Mouse (Mus musculus): Measurements from ENCODE around the gene F3. TPM values are rescaled to one million over a fixed set of nuclear protein-coding genes. Genes with fewer than 3 reads are reported as not detected.

Gene F3
- total and polyA plus RNA-seq, 3 experiments: not detected

DNA sequence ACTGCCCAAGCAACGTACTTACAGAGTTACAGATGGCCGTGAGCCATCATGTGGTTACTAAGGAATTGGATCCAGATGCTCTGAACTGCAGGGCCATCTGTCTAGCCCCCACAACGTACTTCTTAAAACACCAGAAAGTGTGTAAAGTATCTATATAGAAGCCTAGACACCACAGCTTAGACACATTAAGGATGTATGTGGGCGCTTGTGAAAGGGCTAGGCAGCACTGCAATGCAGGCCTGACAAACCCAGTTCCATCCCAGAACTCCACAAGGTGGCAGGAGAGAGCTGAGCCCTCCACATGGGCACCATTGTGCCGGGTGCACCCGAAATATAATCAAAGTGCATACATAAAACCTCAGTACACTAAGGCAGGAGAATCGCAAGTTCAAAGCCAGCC, 54.6 kb downstream of the F3 start:
- no peaks in the 10 kb centered on the region for H3K27me3 ChIP-seq (ENCODE audit: control insufficient read depth in 1 of 2, insufficient read depth in 2 of 2, low read length in 2 of 2)
- TF ChIP-seq RCOR1 (IDR thresholded peaks at IDR 0.05; ENCODE audit: low read depth, low read length): no peak
- peak; percentile 24; the same call in 1 of the 2 replicates for TF ChIP-seq MAX (IDR thresholded peaks at IDR 0.05; ENCODE audit: low read length)
- TF ChIP-seq JUND (IDR thresholded peaks at IDR 0.05; ENCODE audit: low read depth, low read length): no peak
- peak; percentile 24; the same call in 1 of the 2 replicates for TF ChIP-seq ZC3H11A (IDR thresholded peaks at IDR 0.05; ENCODE audit: low read depth, low read length)
- peak; percentile 64 for TF ChIP-seq SMC3 (IDR thresholded peaks at IDR 0.05; ENCODE audit: low read depth, low read length)
- no peak for TF ChIP-seq EP300 (IDR thresholded peaks at IDR 0.05; ENCODE audit: low read depth in 1 of 2, low read length in 2 of 2)
- no peak for TF ChIP-seq MXI1 (IDR thresholded peaks at IDR 0.05; ENCODE audit: low read depth, low read length)
- TF ChIP-seq RAD21 (IDR thresholded peaks at IDR 0.05; ENCODE audit: low read depth, low read length): peak; percentile 49
- no peak for TF ChIP-seq ZMIZ1 (IDR thresholded peaks at IDR 0.05; ENCODE audit: low read depth, low read length)
- peak; percentile 58 to 68 (median 66) for TF ChIP-seq CTCF (IDR thresholded peaks at IDR 0.05 in 2 of 3, conservative IDR thresholded peaks at IDR 0.05 in 1 of 3; ENCODE audit: control insufficient read depth in 1 of 3, insufficient read depth in 1 of 3, low read depth in 2 of 3, low read length in 3 of 3, poor library complexity in 1 of 3, severe bottlenecking in 1 of 3)

DNA sequence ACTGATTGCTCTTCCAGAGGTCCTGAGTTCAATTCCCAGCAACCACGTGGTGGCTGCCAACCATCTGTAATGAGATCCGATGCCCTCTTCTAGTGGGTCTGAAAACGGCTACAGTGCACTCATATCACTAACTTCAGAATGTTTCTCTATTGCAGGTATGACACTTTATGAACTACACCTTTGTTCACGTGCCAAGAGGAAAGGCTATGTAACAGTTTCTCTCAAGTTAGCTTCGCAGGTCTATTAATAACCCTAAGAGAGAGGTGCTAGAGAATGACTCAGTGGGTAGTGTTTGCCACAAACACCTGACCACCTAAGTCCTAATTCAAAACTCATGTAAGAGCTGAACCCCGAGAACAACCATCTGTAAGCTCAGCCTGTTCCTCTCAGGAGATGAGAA, 59.7 kb downstream of the F3 start:
- peaks cover 0 to 2% of the 10 kb centered on the region in 2 experiments; a peak in 1 of 4 replicates for H3K4me1 ChIP-seq (ENCODE audit: control insufficient read depth in 1 of 2, insufficient read depth in 2 of 2, low read length in 2 of 2)
- no peak for DNase-seq (ENCODE audit: low read depth, low spot score)
- H3K27ac ChIP-seq (ENCODE audit: control insufficient read depth, low read depth, low read length): no peak overlapping the region
- H3K27me3 ChIP-seq (ENCODE audit: control insufficient read depth in 1 of 2, insufficient read depth in 2 of 2, low read length in 2 of 2): no peaks in the 10 kb centered on the region
- H3K4me3 ChIP-seq (ENCODE audit: control insufficient read depth in 1 of 2, insufficient read depth in 1 of 2, low read depth in 2 of 2, low read length in 2 of 2): no peak overlapping the region
- peaks cover 3 to 6% of the 10 kb centered on the region in 2 experiments; a peak in 3 of 4 replicates for H3K36me3 ChIP-seq (ENCODE audit: control insufficient read depth in 1 of 2, insufficient read depth in 2 of 2, low read length in 2 of 2)
- no peak overlapping the region for H3K9ac ChIP-seq (ENCODE audit: control insufficient read depth, low read depth, low read length, poor library complexity, severe bottlenecking)
- no peak for TF ChIP-seq CTCF (IDR thresholded peaks at IDR 0.05 in 2 of 3, conservative IDR thresholded peaks at IDR 0.05 in 1 of 3; ENCODE audit: control insufficient read depth in 1 of 3, insufficient read depth in 1 of 3, low read depth in 2 of 3, low read length in 3 of 3, poor library complexity in 1 of 3, severe bottlenecking in 1 of 3)
- TF ChIP-seq MYC (IDR thresholded peaks at IDR 0.05; ENCODE audit: low read depth, low read length): no peak
- no peak for TF ChIP-seq MEF2A (IDR thresholded peaks at IDR 0.05; ENCODE audit: extremely low read depth, insufficient replicate concordance, low read depth, low read length, poor library complexity, severe bottlenecking)
- no peak for TF ChIP-seq E2F4 (IDR thresholded peaks at IDR 0.05; ENCODE audit: borderline replicate concordance, low read depth, low read length)
- TF ChIP-seq TCF12 (IDR thresholded peaks at IDR 0.05; ENCODE audit: low read depth, low read length): no peak
- H3K9me3 ChIP-seq (replicated peaks; ENCODE audit: insufficient read depth, low read length): no peaks in the 10 kb centered on the region
- no peaks in the 10 kb centered on the region for H3K79me2 ChIP-seq (ENCODE audit: control insufficient read depth, insufficient read depth, low read length, poor library complexity)

More for the DNA sequence above, 54.6 kb downstream of the F3 start:
- no peaks in the 10 kb centered on the region for H3K79me2 ChIP-seq (ENCODE audit: control insufficient read depth, insufficient read depth, low read length, poor library complexity)
- H3K27ac ChIP-seq (ENCODE audit: control insufficient read depth, low read depth, low read length): no peak overlapping the region
- no peak overlapping the region for H3K9ac ChIP-seq (ENCODE audit: control insufficient read depth, low read depth, low read length, poor library complexity, severe bottlenecking)
- H3K4me1 ChIP-seq (ENCODE audit: control insufficient read depth in 1 of 2, insufficient read depth in 2 of 2, low read length in 2 of 2): no peaks in the 10 kb centered on the region
- DNase-seq (ENCODE audit: low read depth, low spot score): peak; percentile 54
- H3K36me3 ChIP-seq (ENCODE audit: control insufficient read depth in 1 of 2, insufficient read depth in 2 of 2, low read length in 2 of 2): peaks cover 0 to 5% of the 10 kb centered on the region in 2 experiments; a peak in 2 of 4 replicates
- no peak overlapping the region for H3K4me3 ChIP-seq (ENCODE audit: control insufficient read depth in 1 of 2, insufficient read depth in 1 of 2, low read depth in 2 of 2, low read length in 2 of 2)
- H3K9me3 ChIP-seq (replicated peaks; ENCODE audit: insufficient read depth, low read length): no peaks in the 10 kb centered on the region

Other genes with a start within 250 kb of the F3 start
- gene Slc44a3, start 191.1 kb upstream of the F3 start, total RNA-seq (2012; rRNA removed): 0.08 TPM in 1 of 2 replicates, not detected in the other
- gene Slc44a3, start 191.1 kb upstream of the F3 start, polyA plus RNA-seq (2012; ENCODE audit: insufficient read depth in 1 of 2, insufficient read length in 2 of 2, low read depth in 1 of 2, low replicate concordance in 2 of 2, missing spikeins in 1 of 2): under 1 TPM in 1 of 2 experiments, not detected in 1; 0.11 TPM
- not detected in 2 replicates for gene 4930432M17Rik, start 52.8 kb upstream of the F3 start, total RNA-seq (2012; rRNA removed)
- not detected for gene 4930432M17Rik, start 52.8 kb upstream of the F3 start, polyA plus RNA-seq (2012; ENCODE audit: insufficient read depth in 1 of 2, insufficient read length in 2 of 2, low read depth in 1 of 2, low replicate concordance in 2 of 2, missing spikeins in 1 of 2)
- gene Abcd3, start 91.8 kb downstream of the F3 start, total RNA-seq (2012; rRNA removed): 14.8 and 22.2 TPM in 2 replicates
- gene Abcd3, start 91.8 kb downstream of the F3 start, polyA plus RNA-seq (2012; ENCODE audit: insufficient read depth in 1 of 2, insufficient read length in 2 of 2, low read depth in 1 of 2, low replicate concordance in 2 of 2, missing spikeins in 1 of 2): 10 to 100 TPM; 29.9 to 61.4 TPM
- gene Arhgap29, start 229.0 kb downstream of the F3 start, total RNA-seq (2012; rRNA removed): 0.23 and 0.36 TPM in 2 replicates
- under 1 TPM in 1 of 2 experiments, not detected in 1; 0.19 TPM for gene Arhgap29, start 229.0 kb downstream of the F3 start, polyA plus RNA-seq (2012; ENCODE audit: insufficient read depth in 1 of 2, insufficient read length in 2 of 2, low read depth in 1 of 2, low replicate concordance in 2 of 2, missing spikeins in 1 of 2)

Measured in MEL (cell line).